Mouse (Mus musculus) granulocyte monocyte progenitor cell, adult 5-6 weeks (primary cell): ENCODE data around the gene Nabp2. TPM values are rescaled to one million over a fixed set of nuclear protein-coding genes. Genes with fewer than 3 reads are reported as not detected.
A peak's percentile ranks its signal among the peaks of the same experiment; 100 is the strongest.

Experiments
- ATAC-seq: replicated peaks from 2 replicates; pipeline ENCODE4 v1.8.0; 2016; ENCODE audit warnings: mild to moderate bottlenecking, moderate TSS enrichment, inconsistent platforms; ENCODE audit not compliant: poor library complexity, severe bottlenecking
- total RNA-seq, 2 experiments: library from RNA; stranded (forward) in 1 of 2; stranded (reverse) in 1 of 2; fragments of 200-712, 200-1000 nt in 1 of 2; fragments of >200 nt in 1 of 2; fragmentation: Nextera tagmentation in 1 of 2; gene quantifications; 2 replicates each; pipeline ENCODE4 v1.2.3; 2014 to 2017

The Nabp2 gene
- total RNA-seq, 2 experiments from 2014 or later, result 58.6 to 115 TPM

DNA sequence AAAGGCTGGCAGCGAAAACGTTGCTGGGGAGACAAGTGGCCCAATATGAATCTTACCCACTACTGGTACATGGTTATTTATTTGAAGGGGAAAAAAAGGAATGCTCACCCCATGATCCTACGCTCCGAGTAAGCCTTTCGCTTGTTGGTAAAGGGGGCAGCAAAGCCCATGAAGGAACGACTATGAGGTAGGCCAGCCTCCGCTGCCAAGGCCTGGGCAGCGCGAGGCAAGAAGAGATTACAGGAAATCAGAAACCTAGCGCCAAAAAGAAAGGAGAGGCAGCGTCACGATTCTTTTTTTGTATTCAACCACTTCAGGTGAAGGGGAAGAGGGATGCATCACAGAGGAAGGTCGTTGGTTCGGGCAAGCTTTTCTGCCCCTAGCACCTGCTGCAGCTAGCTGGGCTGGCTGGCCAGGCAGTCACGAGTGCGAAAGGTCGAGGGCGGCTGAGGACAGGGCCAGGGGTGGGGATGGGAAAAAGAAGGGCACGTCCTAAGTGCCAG lies 43.3 kb downstream of the Nabp2 start:
- ATAC-seq, result peak; percentile 6

DNA sequence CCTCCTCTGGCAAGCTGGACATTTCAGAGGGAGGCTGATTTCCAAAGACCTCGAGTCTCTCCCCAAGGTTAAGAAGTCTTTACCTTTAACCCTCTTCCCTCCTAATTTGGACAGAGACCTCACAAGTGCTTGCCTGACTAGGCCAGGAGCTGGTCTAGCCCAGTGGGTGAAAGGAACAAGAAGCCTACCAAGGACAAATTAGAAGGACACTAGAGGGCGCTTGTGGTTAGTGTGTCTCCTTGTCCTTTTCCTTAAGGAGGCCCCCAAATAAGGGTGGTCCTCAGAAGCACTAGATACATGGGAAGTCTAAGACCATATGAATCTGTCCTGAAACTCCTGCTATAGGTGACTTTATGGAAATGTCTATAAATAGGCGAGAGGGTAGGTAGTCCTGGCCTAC lies 48.7 kb downstream of the Nabp2 start:
- peak; percentile 48 for ATAC-seq

DNA sequence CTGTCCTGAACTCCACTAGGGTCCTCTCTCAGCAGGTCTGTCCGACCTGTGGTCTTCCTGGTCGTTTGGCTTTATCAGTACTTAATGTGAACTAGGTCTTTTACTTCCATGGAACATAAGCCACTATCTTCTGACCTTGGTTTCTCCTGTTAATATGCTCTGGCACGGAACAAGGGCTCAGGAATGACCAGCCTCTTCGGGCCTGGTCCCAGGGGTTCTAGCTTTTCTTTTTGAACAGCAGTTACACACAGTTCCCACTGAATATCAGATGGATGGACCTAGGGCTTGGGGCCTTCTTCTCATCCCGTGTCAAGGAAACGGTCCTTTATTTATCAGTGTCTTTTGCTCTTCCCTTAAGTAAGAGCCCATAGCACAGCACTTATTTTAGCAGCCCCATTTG lies 49.5 kb downstream of the Nabp2 start:
- no peak for ATAC-seq

DNA sequence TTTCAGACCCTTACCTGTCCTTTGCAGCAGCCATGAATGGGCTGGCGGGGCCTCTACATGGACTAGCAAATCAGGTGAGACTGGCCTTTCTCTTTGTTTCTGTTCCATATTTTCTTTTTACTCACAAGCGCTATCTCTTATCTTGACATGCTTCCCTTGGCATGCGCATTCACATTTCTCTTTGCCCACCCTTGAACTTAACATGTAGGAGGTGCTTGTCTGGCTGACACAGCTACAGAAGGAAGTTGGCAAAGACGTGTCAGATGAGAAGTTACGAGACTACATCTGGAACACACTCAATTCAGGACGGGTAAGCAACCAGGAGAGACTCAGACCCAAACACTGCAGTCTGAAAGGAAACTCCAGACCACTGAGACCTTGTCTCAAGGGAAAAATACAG lies 52.1 kb downstream of the Nabp2 start:
- ATAC-seq, result no peak

DNA sequence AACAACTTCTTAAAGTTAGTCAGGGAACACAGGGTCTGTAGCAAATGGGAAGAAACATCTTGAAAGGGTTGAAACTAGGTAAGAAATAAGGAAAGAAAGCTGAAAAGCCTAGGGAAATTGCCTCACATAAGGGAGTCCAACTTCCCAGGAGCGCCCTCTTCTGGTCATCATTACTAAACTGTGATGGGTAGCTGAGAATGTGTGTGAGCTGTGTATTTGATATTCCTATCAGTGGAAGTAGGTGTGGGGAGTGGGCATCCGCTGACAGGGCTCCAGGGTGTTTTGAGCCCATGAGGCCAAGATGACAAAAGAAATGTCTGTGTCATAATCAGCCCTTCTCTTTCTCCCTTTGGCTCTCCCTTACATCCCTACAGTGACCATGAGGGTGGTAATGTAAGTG lies 52.5 kb downstream of the Nabp2 start:
- peak; percentile 75 for ATAC-seq

Other genes with a start within 250 kb of the Nabp2 start
- gene Rbms2, start 231.2 kb downstream of the Nabp2 start, total RNA-seq (2014; fragmentation: Nextera tagmentation), result 14.3 and 20.5 TPM in 2 replicates
- gene Rbms2, start 231.2 kb downstream of the Nabp2 start, total RNA-seq (2017), result 1.8 and 2.1 TPM in 2 replicates
- gene Gls2, start 217.0 kb downstream of the Nabp2 start, total RNA-seq (2014; fragmentation: Nextera tagmentation), result not detected in 2 replicates
- gene Gls2, start 217.0 kb downstream of the Nabp2 start, total RNA-seq (2017), result not detected in 2 replicates
- 15.1 and 16.3 TPM in 2 replicates for gene Spryd4, start 199.7 kb downstream of the Nabp2 start, total RNA-seq (2014; fragmentation: Nextera tagmentation)
- gene Spryd4, start 199.7 kb downstream of the Nabp2 start, total RNA-seq (2017), result 9.7 and 19.2 TPM in 2 replicates
- 0.75 TPM in 1 of 2 replicates, not detected in the other for gene Mip, start 185.7 kb downstream of the Nabp2 start, total RNA-seq (2014; fragmentation: Nextera tagmentation)
- not detected in 2 replicates for gene Mip, start 185.7 kb downstream of the Nabp2 start, total RNA-seq (2017)
- gene Timeless, start 179.4 kb downstream of the Nabp2 start, total RNA-seq (2014; fragmentation: Nextera tagmentation), result 55.4 and 70.5 TPM in 2 replicates
- 64.0 and 71.4 TPM in 2 replicates for gene Timeless, start 179.4 kb downstream of the Nabp2 start, total RNA-seq (2017)
- 0.41 and 3.2 TPM in 2 replicates for gene Apon, start 157.4 kb downstream of the Nabp2 start, total RNA-seq (2014; fragmentation: Nextera tagmentation)
- 0.31 and 0.99 TPM in 2 replicates for gene Apon, start 157.4 kb downstream of the Nabp2 start, total RNA-seq (2017)
- gene Apof, start 142.8 kb downstream of the Nabp2 start, total RNA-seq (2014; fragmentation: Nextera tagmentation), result not detected in 2 replicates
- gene Apof, start 142.8 kb downstream of the Nabp2 start, total RNA-seq (2017), result 0.34 and 0.57 TPM in 2 replicates
- 26.8 and 28.5 TPM in 2 replicates for gene Stat2, start 140.9 kb downstream of the Nabp2 start, total RNA-seq (2014; fragmentation: Nextera tagmentation)
- gene Stat2, start 140.9 kb downstream of the Nabp2 start, total RNA-seq (2017), result 6.5 and 7.1 TPM in 2 replicates
- gene Il23a, start 112.7 kb downstream of the Nabp2 start, total RNA-seq (2014; fragmentation: Nextera tagmentation), result not detected in 2 replicates
- 1.3 and 1.6 TPM in 2 replicates for gene Il23a, start 112.7 kb downstream of the Nabp2 start, total RNA-seq (2017)
- 22.7 and 25.7 TPM in 2 replicates for gene Pan2, start 108.2 kb downstream of the Nabp2 start, total RNA-seq (2014; fragmentation: Nextera tagmentation)
- 9.8 and 16.2 TPM in 2 replicates for gene Pan2, start 108.2 kb downstream of the Nabp2 start, total RNA-seq (2017)
- 108 and 200 TPM in 2 replicates for gene Cnpy2, start 89.0 kb downstream of the Nabp2 start, total RNA-seq (2014; fragmentation: Nextera tagmentation)
- gene Cnpy2, start 89.0 kb downstream of the Nabp2 start, total RNA-seq (2017), result 135 TPM in 2 replicates
- 175 and 176 TPM in 2 replicates for gene Cs, start 73.8 kb downstream of the Nabp2 start, total RNA-seq (2014; fragmentation: Nextera tagmentation)
- gene Cs, start 73.8 kb downstream of the Nabp2 start, total RNA-seq (2017), result 104 and 114 TPM in 2 replicates
- 20.8 and 28.4 TPM in 2 replicates for gene Coq10a, start 42.5 kb downstream of the Nabp2 start, total RNA-seq (2014; fragmentation: Nextera tagmentation)
- 6.8 and 7.9 TPM in 2 replicates for gene Coq10a, start 42.5 kb downstream of the Nabp2 start, total RNA-seq (2017)
- gene Ankrd52, start 34.4 kb downstream of the Nabp2 start, total RNA-seq (2014; fragmentation: Nextera tagmentation), result 58.1 and 60.1 TPM in 2 replicates
- 9.1 and 11.3 TPM in 2 replicates for gene Ankrd52, start 34.4 kb downstream of the Nabp2 start, total RNA-seq (2017)
- not detected in 2 replicates for gene Slc39a5, start 10.3 kb downstream of the Nabp2 start, total RNA-seq (2014; fragmentation: Nextera tagmentation)
- gene Slc39a5, start 10.3 kb downstream of the Nabp2 start, total RNA-seq (2017), result not detected in 2 replicates
- gene Rnf41, start 165 bp upstream of the Nabp2 start, total RNA-seq (2014; fragmentation: Nextera tagmentation), result 15.7 and 29.1 TPM in 2 replicates
- 16.5 and 18.6 TPM in 2 replicates for gene Rnf41, start 165 bp upstream of the Nabp2 start, total RNA-seq (2017)
- 90.4 and 113 TPM in 2 replicates for gene Smarcc2, start 47.8 kb upstream of the Nabp2 start, total RNA-seq (2014; fragmentation: Nextera tagmentation)
- 56.4 and 56.9 TPM in 2 replicates for gene Smarcc2, start 47.8 kb upstream of the Nabp2 start, total RNA-seq (2017)
- gene Myl6, start 82.7 kb upstream of the Nabp2 start, total RNA-seq (2014; fragmentation: Nextera tagmentation), result 1,019 and 1,105 TPM in 2 replicates
- gene Myl6, start 82.7 kb upstream of the Nabp2 start, total RNA-seq (2017), result 1,278 and 1,308 TPM in 2 replicates
- 10.7 and 13.7 TPM in 2 replicates for gene Myl6b, start 87.2 kb upstream of the Nabp2 start, total RNA-seq (2014; fragmentation: Nextera tagmentation)
- 1.2 and 1.7 TPM in 2 replicates for gene Myl6b, start 87.2 kb upstream of the Nabp2 start, total RNA-seq (2017)
- 89.1 and 90.5 TPM in 2 replicates for gene Esyt1, start 114.4 kb upstream of the Nabp2 start, total RNA-seq (2014; fragmentation: Nextera tagmentation)
- 78.8 and 97.6 TPM in 2 replicates for gene Esyt1, start 114.4 kb upstream of the Nabp2 start, total RNA-seq (2017)
- 8.8 and 9.7 TPM in 2 replicates for gene Zc3h10, start 136.3 kb upstream of the Nabp2 start, total RNA-seq (2014; fragmentation: Nextera tagmentation)
- gene Zc3h10, start 136.3 kb upstream of the Nabp2 start, total RNA-seq (2017), result 12.5 and 13.6 TPM in 2 replicates
- 6,066 and 6,315 TPM in 2 replicates for gene Rpl41, start 137.8 kb upstream of the Nabp2 start, total RNA-seq (2014; fragmentation: Nextera tagmentation)
- gene Rpl41, start 137.8 kb upstream of the Nabp2 start, total RNA-seq (2017), result 3,608 and 4,444 TPM in 2 replicates
- gene Pa2g4, start 154.5 kb upstream of the Nabp2 start, total RNA-seq (2014; fragmentation: Nextera tagmentation), result 404 and 410 TPM in 2 replicates
- gene Pa2g4, start 154.5 kb upstream of the Nabp2 start, total RNA-seq (2017), result 414 and 442 TPM in 2 replicates
- gene Erbb3, start 178.2 kb upstream of the Nabp2 start, total RNA-seq (2014; fragmentation: Nextera tagmentation), result 1.6 and 1.7 TPM in 2 replicates
- gene Erbb3, start 178.2 kb upstream of the Nabp2 start, total RNA-seq (2017), result 1.4 and 1.8 TPM in 2 replicates
- gene Rps26, start 215.3 kb upstream of the Nabp2 start, total RNA-seq (2014; fragmentation: Nextera tagmentation), result 2,754 and 2,968 TPM in 2 replicates
- gene Rps26, start 215.3 kb upstream of the Nabp2 start, total RNA-seq (2017), result 1,150 and 1,165 TPM in 2 replicates
- 0.62 TPM in 1 of 2 replicates, not detected in the other for gene Ikzf4, start 234.5 kb upstream of the Nabp2 start, total RNA-seq (2014; fragmentation: Nextera tagmentation)
- gene Ikzf4, start 234.5 kb upstream of the Nabp2 start, total RNA-seq (2017), result not detected in 2 replicates